8 mouse cellular contexts compared by ENCODE assay signal in the genomic region with DNA sequence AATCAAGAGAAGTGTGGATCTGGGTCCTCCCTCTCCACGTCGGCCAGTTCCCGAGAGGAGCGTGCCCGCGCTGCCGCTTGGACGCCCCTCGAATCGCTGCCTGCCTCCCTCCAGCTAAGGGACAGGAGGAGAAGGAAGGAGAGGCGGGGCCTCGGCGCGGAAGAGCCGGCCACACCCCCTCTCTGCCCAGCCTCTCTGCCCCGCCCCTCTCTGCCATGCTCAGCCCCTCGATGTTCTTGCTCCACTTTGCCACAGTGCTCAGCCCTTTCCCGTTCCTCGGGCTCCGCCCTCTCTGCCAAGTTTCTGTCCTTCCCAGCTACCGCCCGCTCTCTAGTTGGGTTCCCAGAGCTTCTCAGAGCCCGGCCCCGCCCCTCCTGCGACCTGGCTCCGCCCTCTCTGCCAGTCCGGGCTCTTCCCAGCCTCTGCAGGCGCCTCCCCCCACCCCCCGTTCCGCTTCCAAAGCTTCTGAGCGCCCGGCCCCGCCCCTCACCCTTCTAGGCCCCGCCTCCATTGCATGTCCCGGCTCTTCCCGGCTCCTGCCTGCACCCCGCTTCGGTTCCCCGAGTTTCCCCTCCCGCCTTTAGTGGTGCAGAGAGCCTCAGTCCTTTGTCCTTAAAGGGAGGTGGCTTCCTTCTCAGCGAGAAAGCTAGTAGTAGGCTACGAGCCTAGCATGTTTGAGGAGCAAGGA. TPM values are rescaled to one million over a fixed set of nuclear protein-coding genes. Genes with fewer than 3 reads are reported as not detected.
DNase-seq lines count a peak whose midpoint lies in the region; ATAC-seq lines count a peak whose summit lies in the region.

A gene (minus strand): TSS at position 133 of the 688 bp plus-strand sequence.
A gene (plus strand): TSS at position 594 of the 688 bp plus-strand sequence.

- intact Hi-C loops in left cerebral cortex, postnatal 10 days (cut with DNase I), result no loop called here

- DNase-seq in adipocyte (ENCODE audit: low spot score), result peak; percentile 100
- DNase-seq in embryo, embryonic 10 days (ENCODE audit: low spot score), result peak; percentile 91
- peak; percentile 99 for DNase-seq in gastrocnemius, postnatal 10 days
- peak; percentile 95 to 98 for DNase-seq in left cerebral cortex, postnatal 10 days (ENCODE audit: extremely low spot score in 1 of 2, low spot score in 2 of 2)
- DNase-seq in right cerebral cortex, postnatal 25 days, result peak; percentile 92
- DNase-seq in urinary bladder, postnatal 4 days (ENCODE audit: low spot score in 2 of 2), result peak; percentile 95 to 97

- peak; percentile 95 for ATAC-seq in inflammation-experienced regulatory T-cells, adult 6 months
- peak; percentile 92 for ATAC-seq in megakaryocyte-erythroid progenitor cell, adult 5-6 weeks (replicated peaks; ENCODE audit: low FRiP score, low TSS enrichment, poor library complexity, severe bottlenecking)

RNA-seq across cellular contexts. Expression of the first gene that starts in this region (rescaled TPM):
- 10 to 100 TPM; 10.3 to 13.4 TPM for total RNA-seq in gastrocnemius, postnatal 10 days (2021)
- 10 to 100 TPM; 10.6 to 12.0 (median 11.5) TPM for polyA plus RNA-seq in inflammation-experienced regulatory T-cells, adult 6 months (2017; shearing (Covaris generic))
- total RNA-seq in left cerebral cortex, postnatal 10 days (2021), result 10 to 100 TPM; 22.4 to 26.2 TPM
- total RNA-seq in megakaryocyte-erythroid progenitor cell, adult 5-6 weeks (2014; fragmentation: Nextera tagmentation), result 27.0 and 31.1 TPM in 2 replicates
- total RNA-seq in megakaryocyte-erythroid progenitor cell, adult 5-6 weeks (2017), result 15.2 and 20.2 TPM in 2 replicates

RNA-seq across cellular contexts. Expression of the second gene that starts in this region (rescaled TPM):
- total RNA-seq in gastrocnemius, postnatal 10 days (2021), result not detected
- polyA plus RNA-seq in inflammation-experienced regulatory T-cells, adult 6 months (2017; shearing (Covaris generic)), result not detected
- under 1 TPM; 0.71 to 0.75 TPM for total RNA-seq in left cerebral cortex, postnatal 10 days (2021)
- total RNA-seq in megakaryocyte-erythroid progenitor cell, adult 5-6 weeks (2014; fragmentation: Nextera tagmentation), result not detected in 2 replicates
- not detected in 2 replicates for total RNA-seq in megakaryocyte-erythroid progenitor cell, adult 5-6 weeks (2017)

Comparison
In these comparisons a context has a peak if more than half of its experiments do, and no peak if none do; other contexts are left out.
1. Peak in every context shown above with its lines: DNase-seq and ATAC-seq.